In genomic region chr1:69498862-69499306, GRCm38 (mm10) we compare ENCODE assay signal across 10 mouse cellular contexts.
DNase-seq lines count a peak whose midpoint lies in the region; ATAC-seq lines count a peak whose summit lies in the region.
"Had no signal": no experiment of that assay in that cellular context is flagged by ENCODE, and none has a peak within 500 bp of the region (broad histone marks: within the 10 kb centered on the region; RNA-seq: fewer than 3 reads in every experiment).

No protein-coding gene starts in this region.

- peak; percentile 49 for DNase-seq in induced T-regulatory cell, adult 2 months (ENCODE audit: low read depth)
- DNase-seq in retina, embryonic 14.5 days (ENCODE audit: low spot score), result peak; percentile 71
- DNase-seq in adrenal gland, postnatal 4 days (ENCODE audit: low spot score in 2 of 2), result no peak
- DNase-seq in cerebellum, postnatal 25 days, result no peak
- DNase-seq in cerebellum, postnatal 14 days, result no peak
- DNase-seq: adrenal gland, postnatal 25 days; gastrocnemius, postnatal 25 days had no signal

- no peaks in the 10 kb centered on the region; the same call in 1 of the 2 replicates for H3K4me1 ChIP-seq in midbrain, embryonic 13.5 days (replicated peaks)
- no peaks in the 10 kb centered on the region for H3K4me1 ChIP-seq in midbrain, embryonic 15.5 days

- H3K4me2 ChIP-seq in midbrain, embryonic 13.5 days (replicated peaks), result no peak overlapping the region
- no peak overlapping the region for H3K4me2 ChIP-seq in midbrain, embryonic 15.5 days

- H3K9ac ChIP-seq in midbrain, embryonic 13.5 days (replicated peaks), result no peak overlapping the region
- no peak overlapping the region for H3K9ac ChIP-seq in midbrain, embryonic 15.5 days

- ATAC-seq in midbrain, embryonic 13.5 days, result peak; percentile 40; the same call in 1 of the 2 replicates
- ATAC-seq in midbrain, embryonic 15.5 days (replicated peaks), result no peak
- peak; percentile 73 for ATAC-seq in erythroid progenitor cell, adult 5-6 weeks (replicated peaks; ENCODE audit: low FRiP score, poor library complexity, severe bottlenecking)

- no peaks in the 10 kb centered on the region for H3K36me3 ChIP-seq in midbrain, embryonic 13.5 days
- H3K36me3 ChIP-seq in midbrain, embryonic 15.5 days (replicated peaks), result no peaks in the 10 kb centered on the region

- no peak overlapping the region for H3K4me3 ChIP-seq in midbrain, embryonic 13.5 days (replicated peaks)
- no peak overlapping the region for H3K4me3 ChIP-seq in midbrain, embryonic 15.5 days

- no peaks in the 10 kb centered on the region for H3K9me3 ChIP-seq in midbrain, embryonic 13.5 days
- H3K9me3 ChIP-seq in midbrain, embryonic 15.5 days, result no peaks in the 10 kb centered on the region

- WGBS in midbrain, embryonic 13.5 days, result 19% methylated on average over 7 of the region's 7 CpGs
- 21% methylated on average over 7 of the region's 7 CpGs for WGBS in midbrain, embryonic 15.5 days

- no peak overlapping the region for H3K27ac ChIP-seq in midbrain, embryonic 13.5 days
- H3K27ac ChIP-seq in midbrain, embryonic 15.5 days, result no peak overlapping the region

- H3K27me3 ChIP-seq in midbrain, embryonic 13.5 days, result no peaks in the 10 kb centered on the region
- H3K27me3 ChIP-seq in midbrain, embryonic 15.5 days (replicated peaks), result no peaks in the 10 kb centered on the region

Comparison
In these comparisons a context has a peak if more than half of its experiments do, and no peak if none do; other contexts are left out.
1. DNase-seq: peak in induced T-regulatory cell, adult 2 months (single experiment) and retina, embryonic 14.5 days (single experiment); none in adrenal gland, postnatal 4 days (0 of 2), cerebellum, postnatal 25 days (0 of 2) and cerebellum, postnatal 14 days (0 of 2).